Mouse (Mus musculus): ENCODE results near the gene Gm26657. TPM values are rescaled to one million over a fixed set of nuclear protein-coding genes. Genes with fewer than 3 reads are reported as not detected.

The Gm26657 gene
- not detected for total RNA-seq (2021)
- long read RNA-seq, experiment 1 = 0 reads
- long read RNA-seq, experiment 2 = 0 reads

DNA sequence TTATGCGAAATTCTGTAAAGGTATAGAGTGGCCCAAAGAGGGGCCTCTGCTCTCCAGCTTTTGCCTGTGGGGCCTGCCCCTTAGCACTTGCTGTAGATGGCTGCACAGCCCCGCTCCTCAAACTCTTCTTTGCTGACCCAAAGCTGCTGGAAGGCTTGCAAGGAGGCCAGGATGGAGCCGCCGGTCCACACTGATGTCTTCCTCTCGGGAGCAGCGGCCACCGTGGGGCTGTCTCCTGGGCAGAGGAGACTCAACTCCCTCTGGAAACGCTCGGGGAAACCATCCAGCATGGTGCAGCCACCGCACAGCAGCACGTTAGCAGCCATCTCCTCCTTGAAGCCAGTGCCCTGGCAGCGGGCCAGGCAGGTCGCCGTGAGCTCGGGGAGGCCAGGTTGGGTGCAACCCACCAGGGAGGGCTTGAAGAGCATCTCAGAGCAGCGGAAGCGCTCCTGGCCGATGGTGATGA, at the start of gene Gm26657:
Gene Gm26657, plus strand, starts transcription at position 51 of the 466 bp plus-strand sequence.
- intact Hi-C loops (cut with DNase I) = no loop called here
- DNase-seq (ENCODE audit: low spot score in 2 of 2) = no peak

DNA sequence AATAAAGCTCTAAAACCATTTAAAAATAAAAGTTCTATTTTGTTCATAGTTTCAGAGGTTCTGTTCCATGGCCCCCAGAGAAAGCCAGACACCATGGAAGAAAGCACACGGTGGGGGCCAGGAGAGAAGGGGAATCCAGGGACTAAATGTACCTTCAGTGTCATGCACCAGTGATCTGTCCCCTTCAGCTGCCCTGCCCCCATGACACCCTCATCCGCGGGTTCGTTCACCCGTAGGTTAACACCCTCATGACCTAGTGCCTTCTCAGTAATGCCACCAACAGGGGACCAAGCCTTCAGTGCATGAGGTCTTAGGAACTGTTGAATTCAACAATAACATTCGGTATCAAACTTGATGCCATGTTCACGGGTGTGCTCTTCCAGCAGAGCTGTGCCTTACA, 43.5 kb upstream of the Gm26657 start:
- DNase-seq (ENCODE audit: low spot score in 2 of 2) = no peak
- intact Hi-C loops (cut with DNase I) = no loop called here

DNA sequence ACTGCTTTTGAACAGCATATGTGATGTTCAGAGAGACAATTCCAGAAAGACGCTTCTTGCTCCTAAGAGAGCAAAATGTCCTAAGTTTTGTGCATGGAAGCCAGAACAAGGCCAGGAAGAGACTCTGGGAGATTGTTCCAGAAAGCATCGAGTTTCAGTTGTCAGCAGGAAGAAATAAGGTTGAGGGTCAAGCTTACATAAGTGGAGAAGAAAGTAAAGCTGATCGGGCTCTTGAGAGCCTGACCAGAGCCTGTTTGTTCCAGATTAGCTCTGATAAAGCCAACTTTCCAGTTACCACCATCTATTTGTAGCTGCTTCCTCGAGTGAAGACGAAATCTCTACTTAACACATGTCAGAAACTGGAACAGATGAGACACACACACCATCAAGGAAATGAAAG, 41.2 kb upstream of the Gm26657 start:
- DNase-seq (ENCODE audit: low spot score in 2 of 2) = no peak
- intact Hi-C loops (cut with DNase I) = no loop called here

DNA sequence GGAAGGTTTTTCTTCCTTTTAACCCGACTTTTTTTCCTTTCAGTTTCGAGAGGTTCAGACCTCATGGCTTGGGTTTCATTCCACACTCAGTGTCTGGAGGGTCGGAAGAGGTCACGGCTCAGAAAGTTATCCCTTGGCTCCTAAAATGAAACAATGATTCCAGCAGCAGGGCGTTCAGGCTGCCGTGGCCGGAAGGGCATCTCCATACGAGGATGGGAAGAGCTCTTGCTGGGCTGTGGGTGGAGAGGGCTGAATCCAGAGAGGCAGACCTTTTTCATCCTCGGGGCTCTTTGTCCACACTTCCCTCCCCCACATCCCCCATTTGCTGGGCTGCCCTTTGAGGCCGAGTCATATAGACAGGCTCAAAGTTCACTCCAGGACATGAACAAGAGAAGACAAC, 37.6 kb upstream of the Gm26657 start:
- intact Hi-C loops (cut with DNase I) = no loop called here
- DNase-seq (ENCODE audit: low spot score in 2 of 2) = no peak

DNA sequence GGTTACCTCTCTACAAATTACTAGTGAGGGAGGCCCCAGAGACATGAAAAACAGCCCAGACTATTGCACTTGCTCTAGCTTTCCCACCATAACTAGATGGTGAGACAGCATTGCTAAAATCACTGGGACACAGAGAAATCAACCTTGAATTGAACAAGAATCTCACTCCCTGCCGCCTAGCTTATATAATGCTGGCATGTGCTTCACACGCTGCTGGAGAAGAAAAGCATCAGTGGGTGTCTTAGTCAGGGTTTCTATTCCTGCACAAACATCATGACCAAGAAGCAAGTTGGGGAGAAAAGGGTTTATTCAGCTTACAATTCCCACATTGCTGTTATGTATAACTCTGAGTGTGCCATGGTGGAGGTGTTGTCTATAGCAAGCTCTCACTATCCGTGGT, 26.7 kb upstream of the Gm26657 start:
- peak; percentile 50 to 76 for DNase-seq (ENCODE audit: low spot score in 2 of 2)
- intact Hi-C loops (cut with DNase I) = no loop called here

DNA sequence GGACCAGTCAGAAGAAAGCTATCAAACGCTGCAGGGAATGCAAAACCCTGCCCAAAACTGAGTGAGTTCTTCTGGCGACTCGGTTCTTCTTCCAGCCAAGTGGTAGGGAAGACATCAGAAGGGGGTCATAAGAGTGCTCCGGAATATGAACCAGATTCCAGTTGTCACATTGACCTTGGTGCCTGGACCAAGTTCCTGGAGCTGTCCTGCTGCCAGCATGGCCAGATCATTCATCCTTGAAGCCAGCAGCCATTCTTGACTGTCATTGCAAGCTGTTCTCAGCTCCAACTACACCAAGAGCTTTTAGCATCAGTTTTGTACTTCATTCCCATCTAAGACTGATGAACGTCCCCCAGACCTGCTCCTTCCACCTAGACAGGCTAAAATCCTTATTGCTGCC, 23.1 kb upstream of the Gm26657 start:
- intact Hi-C loops (cut with DNase I) = no loop called here

DNA sequence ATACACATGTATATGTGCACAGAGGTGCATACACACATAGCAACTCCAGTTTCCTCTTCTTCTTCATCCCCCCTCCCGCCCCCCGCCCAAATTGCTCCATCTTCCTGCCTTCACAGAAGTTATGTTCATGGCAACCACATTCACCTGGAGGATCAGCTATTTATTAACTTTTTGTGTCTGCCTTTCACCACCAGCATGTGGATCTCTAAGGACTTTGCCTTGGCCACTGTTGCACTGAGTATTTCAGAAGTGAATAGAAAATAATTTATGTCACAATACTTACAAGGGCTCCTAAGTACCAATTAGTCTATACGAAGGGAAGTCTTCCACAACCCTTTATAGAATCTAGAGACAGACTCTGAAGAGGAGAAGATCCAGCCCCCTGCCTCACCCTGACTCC, 21.9 kb upstream of the Gm26657 start:
- intact Hi-C loops (cut with DNase I) = no loop called here
- no peak for DNase-seq (ENCODE audit: low spot score in 2 of 2)

More for the DNA sequence above, 23.1 kb upstream of the Gm26657 start:
- no peak for DNase-seq (ENCODE audit: low spot score in 2 of 2)

DNA sequence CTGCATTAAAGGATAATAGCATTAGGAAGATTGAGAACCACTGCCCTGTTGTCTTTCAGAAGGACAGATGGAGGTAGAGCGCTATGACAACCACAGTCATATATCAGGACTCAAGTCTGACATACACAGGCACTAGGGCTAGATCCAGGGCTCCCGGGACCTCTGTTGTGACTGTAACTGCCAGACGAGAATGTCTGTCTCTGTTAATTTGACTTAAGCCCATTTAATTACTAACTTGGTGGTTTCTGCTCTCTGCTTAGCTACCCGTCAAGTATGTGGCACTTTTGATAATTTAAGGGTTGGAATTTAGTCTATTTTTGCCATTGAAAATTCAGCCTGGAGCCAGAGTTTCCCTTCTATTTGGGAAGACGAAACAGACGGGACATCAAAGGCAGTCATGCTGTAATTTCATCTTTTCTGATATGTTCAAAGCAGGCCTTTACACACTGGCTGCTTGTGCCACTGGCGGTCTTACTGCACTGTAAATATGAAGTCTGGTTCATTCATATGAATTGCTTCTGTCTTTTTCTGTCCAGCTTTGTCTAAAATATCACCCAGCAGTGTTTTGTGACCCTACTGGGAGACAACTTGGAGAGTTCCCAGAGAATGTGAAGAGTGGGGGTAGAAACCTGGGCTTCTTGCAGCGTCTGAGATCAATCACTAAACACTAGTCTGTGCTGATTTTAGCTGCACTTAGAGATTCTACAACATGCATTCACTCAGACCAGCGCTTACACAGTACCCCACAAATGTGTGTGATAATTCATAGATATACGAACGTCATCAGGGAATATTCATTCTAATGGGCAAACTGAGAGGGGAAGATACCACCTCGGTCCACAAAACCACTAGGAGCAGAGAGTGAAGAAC, 21.1 kb upstream of the Gm26657 start:
- DNase-seq (ENCODE audit: low spot score in 2 of 2) = no peak
- intact Hi-C loops (cut with DNase I) = no loop called here

DNA sequence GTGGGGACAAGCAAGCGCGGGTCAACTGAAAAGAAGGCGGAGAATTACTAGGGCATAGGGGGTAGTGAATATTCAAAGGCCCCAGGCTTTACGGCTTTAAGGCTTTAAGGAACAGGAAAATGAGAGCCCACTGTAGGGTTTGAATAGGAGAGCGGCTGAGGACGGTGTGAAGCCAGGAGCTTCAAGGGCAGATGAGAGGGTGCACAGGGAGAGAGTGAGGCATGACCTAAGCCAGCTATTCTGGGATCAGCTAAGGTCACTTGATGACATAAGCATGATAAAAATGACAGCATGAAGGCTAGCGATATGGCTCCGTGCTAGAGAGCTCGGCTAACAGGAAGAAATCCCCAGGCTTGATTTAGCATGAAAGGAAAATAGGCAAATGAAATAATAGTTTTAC, 20.4 kb upstream of the Gm26657 start:
- intact Hi-C loops (cut with DNase I) = no loop called here
- no peak for DNase-seq (ENCODE audit: low spot score in 2 of 2)

DNA sequence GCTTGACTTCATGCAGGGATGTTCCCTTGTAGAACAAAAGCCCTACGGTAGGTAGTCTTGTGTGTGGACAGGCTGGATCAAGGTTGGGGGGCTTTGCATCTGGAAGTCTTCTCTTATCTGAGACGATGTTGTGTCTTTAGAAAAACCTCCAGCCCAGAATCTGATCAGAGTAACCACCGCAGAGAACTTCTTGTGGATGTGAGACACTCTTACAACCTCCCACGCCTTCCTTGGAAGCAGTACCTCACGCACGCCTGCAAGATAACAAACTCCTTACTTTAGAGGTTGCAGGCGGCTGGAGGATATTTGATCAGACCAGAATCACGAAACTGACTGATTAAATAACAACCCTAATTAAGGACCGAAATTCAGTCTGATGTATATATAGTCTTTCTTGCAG, 19.5 kb upstream of the Gm26657 start:
- intact Hi-C loops (cut with DNase I) = no loop called here
- DNase-seq (ENCODE audit: low spot score in 2 of 2) = no peak

DNA sequence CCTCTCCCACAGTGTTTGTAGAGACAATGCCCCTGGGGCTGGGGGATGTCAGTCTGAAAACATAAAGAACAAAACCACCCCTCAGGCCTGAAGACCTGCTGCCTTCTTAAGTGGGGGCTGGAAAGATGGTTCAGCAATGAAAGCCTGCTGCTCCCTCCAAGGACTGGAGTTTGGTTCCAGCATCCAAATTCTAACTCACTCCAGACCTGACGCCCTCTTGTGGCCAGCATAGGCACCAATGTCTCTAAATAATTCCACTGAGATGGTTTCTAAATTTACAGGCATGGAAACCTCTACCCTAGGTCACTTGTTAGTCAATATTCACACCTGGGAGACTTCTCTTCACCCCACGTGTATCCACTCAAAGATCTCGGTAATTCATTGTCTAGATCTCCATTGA, 18.4 kb upstream of the Gm26657 start:
- DNase-seq (ENCODE audit: low spot score in 2 of 2) = no peak
- intact Hi-C loops (cut with DNase I) = no loop called here

DNA sequence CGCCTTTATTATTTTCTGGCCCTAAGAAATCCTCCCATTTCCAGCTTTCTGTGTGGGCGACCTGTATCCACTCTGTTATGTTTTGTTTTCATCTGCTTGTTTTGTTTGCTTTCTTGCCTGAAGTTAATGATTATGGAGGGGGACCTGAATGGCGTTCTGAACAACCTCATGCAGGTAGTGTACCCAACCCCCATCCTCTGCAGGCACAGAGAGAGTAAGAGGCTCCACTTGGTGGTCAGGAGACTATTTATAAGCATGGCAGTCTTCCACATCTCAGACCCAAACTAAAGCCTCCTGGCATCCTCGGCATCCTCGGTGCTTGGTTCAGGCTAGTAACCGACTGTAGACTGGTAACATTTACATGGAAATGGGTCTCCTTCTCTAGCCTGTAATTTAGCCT, 17.5 kb upstream of the Gm26657 start:
- intact Hi-C loops (cut with DNase I) = no loop called here
- no peak for DNase-seq (ENCODE audit: low spot score in 2 of 2)

DNA sequence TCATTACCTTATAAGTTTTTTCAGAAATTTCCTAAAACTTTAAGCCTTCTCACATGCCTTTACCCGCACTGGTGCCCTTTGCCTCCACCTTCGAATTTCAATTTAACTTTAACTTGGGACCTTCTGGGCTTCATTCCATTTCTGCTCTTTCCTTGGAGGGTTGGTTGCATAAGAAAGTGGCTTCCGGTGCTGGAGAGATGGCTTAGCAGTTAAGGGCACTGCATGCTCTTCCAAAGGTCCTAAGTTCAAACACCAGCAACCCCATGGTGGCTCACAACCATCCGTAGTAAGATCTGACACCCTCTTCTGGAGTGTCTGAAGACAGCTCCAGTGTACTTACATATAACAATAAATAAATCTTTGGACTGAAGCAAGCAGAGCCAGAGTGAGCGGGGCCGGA, 16.6 kb upstream of the Gm26657 start:
- intact Hi-C loops (cut with DNase I) = no loop called here
- DNase-seq (ENCODE audit: low spot score in 2 of 2) = no peak

DNA sequence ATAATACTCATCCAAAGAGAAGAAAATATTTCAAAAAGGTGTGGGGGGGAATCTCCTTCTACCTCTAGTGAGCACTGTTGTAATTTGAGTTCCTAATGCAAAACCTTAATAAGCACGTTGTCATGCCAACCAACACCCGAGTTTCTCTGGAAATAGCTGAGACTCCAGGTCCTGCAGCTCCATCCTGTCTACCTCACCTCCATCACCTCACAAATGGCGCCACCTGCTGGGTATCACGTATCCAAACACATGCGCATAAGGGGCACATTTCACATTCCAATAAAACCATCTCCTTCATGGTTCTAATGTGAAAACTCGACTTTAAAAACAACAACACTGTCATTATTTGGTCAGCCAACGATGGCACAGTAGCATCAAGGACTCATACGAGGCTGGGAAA, 14.0 kb upstream of the Gm26657 start:
- intact Hi-C loops (cut with DNase I) = no loop called here
- peak in 1 of 2 experiments; percentile 40 for DNase-seq (ENCODE audit: low spot score in 2 of 2)

DNA sequence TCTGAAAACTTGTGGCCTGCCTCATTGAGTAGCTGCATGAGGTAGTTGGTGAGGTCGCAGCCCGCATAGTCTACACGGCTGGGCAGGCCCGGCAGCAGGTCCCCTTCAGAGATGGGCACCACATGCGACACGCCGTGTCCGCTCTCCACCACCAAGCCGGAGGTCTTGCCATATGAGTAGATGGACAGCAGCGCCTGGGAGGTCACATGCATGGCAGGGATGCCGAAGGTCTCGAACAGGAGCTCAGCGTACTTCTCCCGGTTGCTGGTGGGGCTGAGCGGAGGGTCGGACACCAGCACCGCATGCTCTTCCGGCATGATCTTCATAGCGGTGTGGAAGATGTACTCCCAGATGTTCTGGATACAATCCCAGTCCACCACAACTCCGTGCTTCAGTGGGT, 741 bp downstream of the Gm26657 start:
- intact Hi-C loops (cut with DNase I) = no loop called here
- no peak for DNase-seq (ENCODE audit: low spot score in 2 of 2)

DNA sequence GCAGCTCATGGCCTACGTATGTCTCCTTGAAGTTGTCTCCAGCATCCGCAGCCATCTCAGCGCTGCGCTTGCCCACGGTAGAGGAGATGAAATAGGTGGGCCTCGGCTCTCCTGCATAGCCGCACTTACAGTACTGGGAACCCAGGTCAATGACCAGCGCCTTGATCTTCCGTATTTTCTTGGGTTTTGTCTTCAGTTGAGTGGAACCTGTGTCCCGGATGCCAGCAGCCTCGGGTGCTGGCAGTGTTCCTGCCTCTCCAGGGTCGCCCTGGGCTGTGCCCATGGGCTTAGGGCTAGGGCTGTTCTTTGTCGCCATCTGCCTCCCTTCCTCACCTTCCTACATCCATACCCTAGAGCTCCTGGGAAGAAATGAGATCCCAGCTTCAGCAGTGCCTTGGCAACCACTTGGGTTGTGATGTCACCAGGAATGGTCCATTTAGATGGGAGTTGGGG, 1.2 kb downstream of the Gm26657 start, which contains the start of gene Actl7b:
Gene Actl7b, minus strand, starts transcription at position 403 of the 453 bp plus-strand sequence.
- intact Hi-C loops (cut with DNase I) = no loop called here

DNA sequence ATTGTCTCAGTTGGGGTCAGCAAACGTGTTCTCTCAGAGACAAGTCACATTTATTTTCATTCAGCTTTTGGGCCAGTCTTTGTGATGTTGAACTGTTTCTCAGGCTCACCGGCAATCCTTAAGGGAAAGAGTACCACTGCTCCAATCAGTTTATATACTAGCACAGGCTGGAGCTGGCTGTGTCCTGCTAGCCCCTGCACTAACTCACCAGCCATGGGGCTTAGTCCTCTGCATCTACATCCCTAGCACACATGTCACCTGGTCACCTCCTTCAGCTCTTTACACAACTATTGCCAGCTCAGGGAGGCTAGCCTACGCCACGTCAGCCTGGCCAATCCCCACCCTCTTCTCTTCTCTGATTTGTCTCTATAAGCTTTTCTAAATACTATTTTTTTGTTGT, 2.8 kb downstream of the Gm26657 start:
- no peak for DNase-seq (ENCODE audit: low spot score in 2 of 2)
- intact Hi-C loops (cut with DNase I) = no loop called here

More for the DNA sequence above, 1.2 kb downstream of the Gm26657 start, which contains the start of gene Actl7b:
- no peak for DNase-seq (ENCODE audit: low spot score in 2 of 2)

DNA sequence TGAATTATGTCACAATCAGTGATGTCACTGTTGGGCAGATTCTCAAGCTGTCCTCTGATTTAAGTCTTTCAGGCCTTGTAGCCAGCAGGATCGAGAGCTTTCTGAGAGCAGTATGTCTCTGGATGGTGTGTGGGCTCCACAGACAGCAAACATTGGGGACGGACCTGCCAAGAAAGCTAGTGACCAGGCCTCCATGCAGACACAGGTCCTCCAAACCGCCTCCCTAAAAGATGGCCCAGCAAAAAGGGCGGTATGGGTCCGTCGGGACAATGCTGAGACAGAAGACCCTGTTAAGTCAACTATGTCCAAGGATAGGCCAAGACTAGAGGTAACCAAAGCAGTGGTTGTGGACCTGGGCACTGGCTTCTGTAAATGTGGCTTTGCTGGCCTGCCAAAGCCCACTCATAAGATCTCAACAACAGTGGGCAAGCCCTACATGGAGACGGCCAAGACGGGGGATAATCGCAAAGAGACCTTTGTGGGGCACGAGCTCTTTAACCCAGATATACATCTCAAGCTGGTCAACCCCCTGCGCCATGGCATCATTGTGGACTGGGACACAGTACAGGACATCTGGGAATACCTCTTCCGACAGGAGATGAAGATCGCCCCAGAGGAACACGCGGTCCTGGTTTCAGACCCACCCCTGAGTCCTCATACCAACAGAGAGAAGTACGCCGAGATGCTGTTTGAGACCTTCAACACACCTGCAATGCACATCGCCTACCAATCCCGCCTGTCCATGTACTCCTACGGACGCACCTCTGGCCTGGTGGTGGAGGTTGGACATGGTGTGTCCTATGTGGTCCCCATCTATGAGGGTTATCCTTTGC, 3.7 kb downstream of the Gm26657 start, which contains the start of gene Actl7a:
Gene Actl7a, plus strand, starts transcription at position 51 of the 833 bp plus-strand sequence.
- DNase-seq (ENCODE audit: low spot score in 2 of 2) = no peak
- intact Hi-C loops (cut with DNase I) = no loop called here

DNA sequence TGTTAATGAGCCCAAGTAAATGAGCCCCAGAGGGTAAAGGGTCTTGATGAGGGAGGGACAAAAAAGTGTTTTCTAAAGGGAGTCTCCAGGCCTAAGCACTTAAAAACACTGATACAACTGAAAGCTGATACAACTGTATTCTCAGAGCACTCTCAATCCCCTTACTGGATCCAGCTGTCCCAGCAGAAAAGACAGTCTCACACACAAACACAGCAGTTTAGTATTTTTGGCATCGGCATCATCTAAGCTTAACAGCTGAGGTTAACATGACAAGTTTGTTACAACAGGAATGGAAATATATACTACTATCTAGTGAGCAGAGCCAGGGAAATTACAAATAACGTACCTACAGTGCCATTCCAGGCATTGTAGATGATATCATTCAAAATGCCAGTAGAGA, 6.5 kb downstream of the Gm26657 start:
- no peak for DNase-seq (ENCODE audit: low spot score in 2 of 2)
- intact Hi-C loops (cut with DNase I) = no loop called here

DNA sequence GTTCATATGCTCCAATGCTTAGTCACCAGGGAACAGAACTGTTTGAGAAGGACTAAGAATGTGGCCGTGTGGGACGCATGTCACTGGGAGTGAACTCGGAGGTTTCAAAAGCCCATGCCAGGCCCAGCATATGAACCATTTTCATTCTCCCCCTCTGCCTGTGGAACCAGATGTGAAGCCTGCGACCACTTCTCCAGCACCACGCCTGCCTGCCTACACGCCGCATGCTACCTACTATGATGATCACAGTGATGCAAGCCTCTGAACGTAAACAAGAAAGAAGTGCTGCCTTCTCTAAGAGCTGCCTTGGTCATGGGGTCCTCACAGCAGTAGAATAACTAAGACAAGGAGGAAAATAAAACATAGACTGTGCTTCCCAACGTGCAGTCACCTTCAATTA, 7.6 kb downstream of the Gm26657 start:
- intact Hi-C loops (cut with DNase I) = no loop called here
- no peak for DNase-seq (ENCODE audit: low spot score in 2 of 2)
